Mouse (Mus musculus) testis, adult 2 months (tissue): ENCODE results near the gene Olfr1425. TPM values are rescaled to one million over a fixed set of nuclear protein-coding genes. Genes with fewer than 3 reads are reported as not detected.
"Not testable (repeated sequence)": the region's sequence is repeated elsewhere in the genome, so short reads cannot be mapped to it uniquely, and the experiment has no call there.

Source experiments
- H3K27ac ChIP-seq: fragments of 200-500 bp; 2 replicates; pipeline ENCODE4 v1.5.1; 2012; ENCODE audit warnings: low read depth, low read length; ENCODE audit not compliant: control insufficient read depth, insufficient read depth
- H3K27me3 ChIP-seq: fragments of 200-500 bp; 2 replicates; pipeline ENCODE4 v1.6.1; 2012; ENCODE audit warnings: mild to moderate bottlenecking, low read length, moderate library complexity; ENCODE audit not compliant: control insufficient read depth, insufficient read depth
- H3K36me3 ChIP-seq: fragments of 200-500 bp; 2 replicates; pipeline ENCODE4 v1.6.1; 2012; ENCODE audit warnings: mild to moderate bottlenecking, low read length; ENCODE audit not compliant: control insufficient read depth, insufficient read depth
- H3K4me1 ChIP-seq: fragments of 200-500 bp; 2 replicates; pipeline ENCODE4 v1.6.1; 2012; ENCODE audit warnings: low read length; ENCODE audit not compliant: control insufficient read depth, insufficient read depth
- H3K4me3 ChIP-seq: fragments of 200-500 bp; 2 replicates; pipeline ENCODE4 v1.5.1; 2012; ENCODE audit warnings: low read depth, mild to moderate bottlenecking, low read length, moderate library complexity, mixed read lengths; ENCODE audit not compliant: control insufficient read depth
- CTCF ChIP-seq: fragments of 200-500 bp; IDR thresholded peaks from 2 replicates; pipeline ENCODE4 v1.5.1; 2012; ENCODE audit warnings: low read depth, mild to moderate bottlenecking, inconsistent platforms, low read length, moderate library complexity; ENCODE audit not compliant: control insufficient read depth, insufficient read depth, insufficient replicate concordance
- POLR2A ChIP-seq: fragments of 200-500 bp; IDR thresholded peaks from 2 replicates; pipeline ENCODE4 v1.6.1; 2012; ENCODE audit warnings: low read depth, mild to moderate bottlenecking, inconsistent platforms, low read length, moderate library complexity; ENCODE audit not compliant: control insufficient read depth
- polyA plus RNA-seq: library from polyadenylated mRNA; depleted of rRNA; stranded (reverse); fragments of >200 nt; gene quantifications from 2 replicates; pipeline ENCODE4 v1.2.3, GENCODE M21; 2012; rRNA removed

Olfr1425 gene
- not detected in 2 replicates for polyA plus RNA-seq

GRCm38 (mm10) chr19:12077631-12078030, at the start of gene Olfr1425:
Gene Olfr1425 (minus strand): TSS chr19:12077731.
- not testable (repeated sequence) for H3K27ac ChIP-seq, H3K4me1 ChIP-seq, H3K4me3 ChIP-seq, H3K27me3 ChIP-seq, H3K36me3 ChIP-seq

GRCm38 (mm10) chr19:12123103-12123502, 45.6 kb upstream of the Olfr1425 start, which contains the start of gene Olfr76:
Gene Olfr76 (minus strand): TSS chr19:12123203.
- Histone ChIP-seq H3K4me1 (no peaks in the 10 kb centered on the region), H3K4me3 (no peak within 1 kb of the TSS), H3K27ac (no peak within 1 kb of the TSS), H3K36me3 (no peaks in the 10 kb centered on the region), H3K27me3 (no peaks in the 10 kb centered on the region)
- TF ChIP-seq POLR2A (no peak), CTCF (no peak)

- Histone ChIP-seq H3K27me3 (no peaks in the 10 kb centered on the region), H3K27ac (no peak overlapping the region), H3K4me3 (no peak overlapping the region), H3K36me3 (no peaks in the 10 kb centered on the region), H3K4me1 (no peaks in the 10 kb centered on the region)
- TF ChIP-seq CTCF (no peak), POLR2A (no peak)
Observed at GRCm38 (mm10) chr19:12116464-12116863, 38.9 kb upstream of the Olfr1425 start.

GRCm38 (mm10) chr19:12115797-12116196, 38.3 kb upstream of the Olfr1425 start, which contains the start of gene Olfr1428:
Gene Olfr1428 (minus strand): TSS chr19:12115897.
- no peaks in the 10 kb centered on the region for H3K36me3 ChIP-seq
- TF ChIP-seq CTCF (no peak), POLR2A (no peak)
- H3K4me1 ChIP-seq = no peaks in the 10 kb centered on the region
- H3K27ac ChIP-seq = no peak within 1 kb of the TSS
- H3K27me3 ChIP-seq = no peaks in the 10 kb centered on the region
- H3K4me3 ChIP-seq = no peak within 1 kb of the TSS

- no peaks in the 10 kb centered on the region for H3K4me1 ChIP-seq
- TF ChIP-seq POLR2A (no peak), CTCF (no peak)
- H3K4me3 ChIP-seq = no peak overlapping the region
- H3K27ac ChIP-seq = no peak overlapping the region
- H3K27me3 ChIP-seq = no peaks in the 10 kb centered on the region
- H3K36me3 ChIP-seq = no peaks in the 10 kb centered on the region
Observed at GRCm38 (mm10) chr19:12113807-12114206, 36.3 kb upstream of the Olfr1425 start.

GRCm38 (mm10) chr19:12104541-12104940, 27.0 kb upstream of the Olfr1425 start:
- H3K4me1 ChIP-seq = no peaks in the 10 kb centered on the region
- H3K27ac ChIP-seq = no peak overlapping the region
- H3K36me3 ChIP-seq = no peaks in the 10 kb centered on the region
- no peaks in the 10 kb centered on the region for H3K27me3 ChIP-seq
- no peak overlapping the region for H3K4me3 ChIP-seq
- TF ChIP-seq CTCF (no peak), POLR2A (no peak)

GRCm38 (mm10) chr19:12103234-12103633, 25.7 kb upstream of the Olfr1425 start, which contains the start of gene Olfr1427:
Gene Olfr1427 (minus strand): TSS chr19:12103334.
- no peaks in the 10 kb centered on the region for H3K4me1 ChIP-seq
- TF ChIP-seq POLR2A (no peak), CTCF (no peak)

GRCm38 (mm10) chr19:12091913-12092312, 14.4 kb upstream of the Olfr1425 start, which contains the start of gene Olfr1426:
Gene Olfr1426 (minus strand): TSS chr19:12092013.
- H3K36me3 ChIP-seq = no peaks in the 10 kb centered on the region
- H3K4me1 ChIP-seq = no peaks in the 10 kb centered on the region
- H3K27me3 ChIP-seq = no peaks in the 10 kb centered on the region
- TF ChIP-seq POLR2A (no peak), CTCF (no peak)
- no peak within 1 kb of the TSS for H3K27ac ChIP-seq
- no peak within 1 kb of the TSS for H3K4me3 ChIP-seq

More at GRCm38 (mm10) chr19:12103234-12103633, 25.7 kb upstream of the Olfr1425 start, which contains the start of gene Olfr1427:
- Histone ChIP-seq H3K27me3 (no peaks in the 10 kb centered on the region), H3K27ac (no peak within 1 kb of the TSS), H3K36me3 (no peaks in the 10 kb centered on the region), H3K4me3 (no peak within 1 kb of the TSS)

GRCm38 (mm10) chr19:12069546-12069945, 8.0 kb downstream of the Olfr1425 start:
- H3K27ac ChIP-seq, H3K4me3 ChIP-seq, H3K27me3 ChIP-seq, H3K36me3 ChIP-seq, H3K4me1 ChIP-seq: not testable (repeated sequence)

GRCm38 (mm10) chr19:12067806-12068205, 9.7 kb downstream of the Olfr1425 start:
- not testable (repeated sequence) for H3K27ac ChIP-seq, H3K27me3 ChIP-seq, H3K4me3 ChIP-seq, H3K4me1 ChIP-seq, H3K36me3 ChIP-seq

GRCm38 (mm10) chr19:12062582-12062981, 14.9 kb downstream of the Olfr1425 start, which contains the start of gene Olfr1424:
Gene Olfr1424 (minus strand): TSS chr19:12062682.
- H3K36me3 ChIP-seq, H3K4me3 ChIP-seq, H3K27me3 ChIP-seq, H3K4me1 ChIP-seq, H3K27ac ChIP-seq: not testable (repeated sequence)
